Mouse (Mus musculus): ENCODE results near the gene Rbm18.

Rbm18 gene

GRCm38 (mm10) chr2:36104956-36105741, 31.4 kb downstream of the Rbm18 start, which contains the start of gene Lhx6:
Gene Lhx6 (minus strand): TSS chr2:36105408.
- DNase-seq (ENCODE audit: low read depth) = peak; percentile 74

GRCm38 (mm10) chr2:36104436-36104955, 32.1 kb downstream of the Rbm18 start:
- no peak for DNase-seq (ENCODE audit: low read depth)

- DNase-seq (ENCODE audit: low read depth) = no peak
Measured at GRCm38 (mm10) chr2:36103555-36104367, 32.8 kb downstream of the Rbm18 start.

- DNase-seq (ENCODE audit: low read depth) = no peak
Measured at GRCm38 (mm10) chr2:36103069-36103554, 33.5 kb downstream of the Rbm18 start.

- DNase-seq (ENCODE audit: low read depth) = no peak
Measured at GRCm38 (mm10) chr2:36102559-36102946, 34.0 kb downstream of the Rbm18 start.

GRCm38 (mm10) chr2:36101866-36102558, 34.6 kb downstream of the Rbm18 start:
- no peak for DNase-seq (ENCODE audit: low read depth)

GRCm38 (mm10) chr2:36099739-36100138, 36.8 kb downstream of the Rbm18 start:
- no peak for DNase-seq (ENCODE audit: low read depth)

- no peak for DNase-seq (ENCODE audit: low read depth)
Measured at GRCm38 (mm10) chr2:36098021-36098420, 38.6 kb downstream of the Rbm18 start.

GRCm38 (mm10) chr2:36097129-36097815, 39.3 kb downstream of the Rbm18 start:
- no peak for DNase-seq (ENCODE audit: low read depth)

- DNase-seq (ENCODE audit: low read depth) = peak; percentile 30
Measured at GRCm38 (mm10) chr2:36093914-36094475, 42.6 kb downstream of the Rbm18 start.

GRCm38 (mm10) chr2:36093301-36093700, 43.3 kb downstream of the Rbm18 start:
- no peak for DNase-seq (ENCODE audit: low read depth)

GRCm38 (mm10) chr2:36092748-36093147, 43.8 kb downstream of the Rbm18 start:
- peak; percentile 13 for DNase-seq (ENCODE audit: low read depth)

GRCm38 (mm10) chr2:36090853-36091741, 45.5 kb downstream of the Rbm18 start:
- no peak for DNase-seq (ENCODE audit: low read depth)

GRCm38 (mm10) chr2:36089190-36089589, 47.4 kb downstream of the Rbm18 start:
- DNase-seq (ENCODE audit: low read depth) = no peak

GRCm38 (mm10) chr2:36085041-36085440, 51.5 kb downstream of the Rbm18 start:
- no peak for DNase-seq (ENCODE audit: low read depth)

- no peak for DNase-seq (ENCODE audit: low read depth)
Measured at GRCm38 (mm10) chr2:36082802-36083580, 53.6 kb downstream of the Rbm18 start.

- no peak for DNase-seq (ENCODE audit: low read depth)
Measured at GRCm38 (mm10) chr2:36081446-36081845, 55.1 kb downstream of the Rbm18 start.

GRCm38 (mm10) chr2:36077160-36077761, 59.3 kb downstream of the Rbm18 start:
- DNase-seq (ENCODE audit: low read depth) = no peak

- no peak for DNase-seq (ENCODE audit: low read depth)
Measured at GRCm38 (mm10) chr2:36075210-36075609, 61.4 kb downstream of the Rbm18 start.

Data from 416B (cell line).